Mouse (Mus musculus): ENCODE data around the gene Gm17535. TPM values are rescaled to one million over a fixed set of nuclear protein-coding genes. Genes with fewer than 3 reads are reported as not detected.
"Not testable (repeated sequence)": the region's sequence is repeated elsewhere in the genome, so short reads cannot be mapped to it uniquely, and the experiment has no call there.

The Gm17535 gene
- polyA plus RNA-seq, 1 experiment from 2014 or later: not detected

DNA sequence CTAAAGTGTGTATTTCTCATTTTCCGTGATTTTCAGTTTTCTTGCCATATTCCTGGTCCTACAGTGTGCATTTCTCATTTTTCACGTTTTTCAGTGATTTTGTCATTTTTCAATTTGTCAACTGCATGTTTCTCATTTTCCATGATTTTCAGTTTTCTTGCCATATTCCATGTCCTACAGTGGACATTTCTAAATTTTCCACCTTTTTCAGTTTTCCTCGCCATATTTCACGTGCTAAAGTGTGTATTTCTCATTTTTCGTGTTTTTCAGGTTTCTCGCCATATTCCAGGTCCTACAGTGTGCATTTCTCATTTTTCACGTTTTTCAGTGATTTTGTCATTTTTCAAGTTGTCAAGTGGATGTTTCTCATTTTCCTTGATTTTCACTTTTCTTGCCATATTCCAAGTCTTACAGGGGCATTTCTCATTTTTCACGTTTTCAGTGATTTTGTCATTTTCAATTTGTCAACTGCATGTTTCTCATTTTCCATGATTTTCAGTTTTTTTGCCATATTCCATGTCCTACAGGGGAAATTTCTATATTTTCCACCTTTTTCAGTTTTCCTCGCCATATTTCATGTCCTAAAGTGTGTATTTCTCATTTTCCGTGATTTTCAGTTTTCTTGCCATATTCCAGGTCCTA is 3.6 kb upstream of the Gm17535 start:
- DNase-seq (ENCODE audit: low spot score): peak; percentile 72
- not testable (repeated sequence) for H3K9ac ChIP-seq (ENCODE audit: low read length); H3K9me3 ChIP-seq (ENCODE audit: control insufficient read depth, low read length); H3K4me1 ChIP-seq (replicated peaks; ENCODE audit: control insufficient read depth, insufficient read depth); H3K27ac ChIP-seq (replicated peaks); H3K36me3 ChIP-seq (ENCODE audit: control insufficient read depth, insufficient read depth, low read length); H3K4me2 ChIP-seq (replicated peaks; ENCODE audit: low read depth); H3K4me3 ChIP-seq (ENCODE audit: low read depth, low read length); H3K27me3 ChIP-seq (ENCODE audit: control insufficient read depth, insufficient read depth, low read length)
- peak; percentile 43; the same call in 1 of the 2 replicates for ATAC-seq (ENCODE audit: low FRiP score, low TSS enrichment)
- WGBS: 51% methylated on average over 2 of the region's 10 CpGs

DNA sequence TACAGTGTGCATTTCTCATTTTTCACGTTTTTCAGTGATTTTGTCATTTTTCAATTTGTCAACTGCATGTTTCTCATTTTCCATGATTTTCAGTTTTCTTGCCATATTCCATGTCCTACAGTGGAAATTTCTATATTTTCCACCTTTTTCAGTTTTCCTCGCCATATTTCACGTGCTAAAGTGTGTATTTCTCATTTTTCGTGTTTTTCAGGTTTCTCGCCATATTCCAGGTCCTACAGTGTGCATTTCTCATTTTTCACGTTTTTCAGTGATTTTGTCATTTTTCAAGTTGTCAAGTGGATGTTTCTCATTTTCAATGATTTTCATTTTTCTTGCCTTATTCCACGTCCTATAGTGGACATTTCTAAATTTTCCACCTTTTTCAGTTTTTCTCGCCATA is 2.2 kb downstream of the Gm17535 start, which contains the start of gene Gm10715:
Gene Gm10715, plus strand, starts transcription at position 301 of the 400 bp plus-strand sequence.
- H3K9me3 ChIP-seq (ENCODE audit: control insufficient read depth, low read length); H3K36me3 ChIP-seq (ENCODE audit: control insufficient read depth, insufficient read depth, low read length); H3K4me3 ChIP-seq (ENCODE audit: low read depth, low read length); H3K27ac ChIP-seq (replicated peaks); DNase-seq (ENCODE audit: low spot score); H3K9ac ChIP-seq (ENCODE audit: low read length); ATAC-seq (ENCODE audit: low FRiP score, low TSS enrichment); H3K4me1 ChIP-seq (replicated peaks; ENCODE audit: control insufficient read depth, insufficient read depth); H3K4me2 ChIP-seq (replicated peaks; ENCODE audit: low read depth); H3K27me3 ChIP-seq (ENCODE audit: control insufficient read depth, insufficient read depth, low read length): not testable (repeated sequence)
- WGBS: 73% methylated on average over 6 of the region's 8 CpGs

DNA sequence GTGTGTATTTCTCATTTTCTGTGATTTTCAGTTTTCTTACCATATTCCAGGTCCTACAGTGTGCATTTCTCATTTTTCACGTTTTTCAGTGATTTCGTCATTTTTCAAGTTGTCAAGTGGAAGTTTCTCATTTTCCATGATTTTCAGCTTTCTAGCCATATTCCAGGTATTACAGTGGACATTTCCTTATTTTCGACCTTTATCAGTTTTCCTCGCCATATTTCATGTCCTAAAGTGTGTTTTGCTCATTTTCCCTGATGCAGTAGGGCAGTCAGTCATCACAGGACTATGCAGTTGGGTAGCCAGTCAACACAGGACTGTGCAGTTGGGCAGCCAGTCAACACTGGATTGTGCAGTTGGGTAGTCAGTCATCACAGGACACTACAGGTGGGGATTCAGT is 3.8 kb downstream of the Gm17535 start:
- not testable (repeated sequence) for H3K9me3 ChIP-seq (ENCODE audit: control insufficient read depth, low read length); H3K27me3 ChIP-seq (ENCODE audit: control insufficient read depth, insufficient read depth, low read length); H3K4me3 ChIP-seq (ENCODE audit: low read depth, low read length); DNase-seq (ENCODE audit: low spot score); H3K36me3 ChIP-seq (ENCODE audit: control insufficient read depth, insufficient read depth, low read length); H3K4me2 ChIP-seq (replicated peaks; ENCODE audit: low read depth); H3K27ac ChIP-seq (replicated peaks); H3K9ac ChIP-seq (ENCODE audit: low read length); ATAC-seq (ENCODE audit: low FRiP score, low TSS enrichment); H3K4me1 ChIP-seq (replicated peaks; ENCODE audit: control insufficient read depth, insufficient read depth)
- 65% methylated on average over 4 of the region's 4 CpGs for WGBS

Small RNAs within 50 kb of the gene (microRNA-seq; reads per million reads assigned to microRNA genes)
- not detected for gene Mir101c

Other genes with a start within 250 kb of the Gm17535 start
- gene Gm10722, start 33.7 kb upstream of the Gm17535 start, polyA plus RNA-seq (2015; fragmentation: Nextera tagmentation; extraction: Ambion mirVana): 2.9 TPM in 1 of 2 replicates, not detected in the other
- 10.8 TPM in 1 of 2 replicates, not detected in the other for gene Gm11168, start 31.3 kb upstream of the Gm17535 start, polyA plus RNA-seq (2015; fragmentation: Nextera tagmentation; extraction: Ambion mirVana)
- 34.5 TPM in 1 of 2 replicates, not detected in the other for gene Gm10721, start 21.5 kb upstream of the Gm17535 start, polyA plus RNA-seq (2015; fragmentation: Nextera tagmentation; extraction: Ambion mirVana)
- gene Gm10720, start 18.9 kb upstream of the Gm17535 start, polyA plus RNA-seq (2015; fragmentation: Nextera tagmentation; extraction: Ambion mirVana): 6.5 TPM in 1 of 2 replicates, not detected in the other
- 20.3 TPM in 1 of 2 replicates, not detected in the other for gene Gm10719, start 17.2 kb upstream of the Gm17535 start, polyA plus RNA-seq (2015; fragmentation: Nextera tagmentation; extraction: Ambion mirVana)
- 0.93 and 80.3 TPM in 2 replicates for gene Gm10718, start 11.1 kb upstream of the Gm17535 start, polyA plus RNA-seq (2015; fragmentation: Nextera tagmentation; extraction: Ambion mirVana)
- gene Gm10717, start 9.2 kb upstream of the Gm17535 start, polyA plus RNA-seq (2015; fragmentation: Nextera tagmentation; extraction: Ambion mirVana): 0.32 and 21.1 TPM in 2 replicates
- 0.48 TPM in 1 of 2 replicates, not detected in the other for gene Gm10715, start 2.3 kb downstream of the Gm17535 start, polyA plus RNA-seq (2015; fragmentation: Nextera tagmentation; extraction: Ambion mirVana)

Data from stomach, postnatal 0 days (tissue).